Mouse (Mus musculus) layer of hippocampus, adult 9-10 months (tissue): ENCODE measurements around the gene Msrb1.

Experiments
- DNase-seq: peaks from one replicate; pipeline ENCODE4 v3.0.0; 2022; ENCODE audit warnings: low spot score

The Msrb1 gene

DNA sequence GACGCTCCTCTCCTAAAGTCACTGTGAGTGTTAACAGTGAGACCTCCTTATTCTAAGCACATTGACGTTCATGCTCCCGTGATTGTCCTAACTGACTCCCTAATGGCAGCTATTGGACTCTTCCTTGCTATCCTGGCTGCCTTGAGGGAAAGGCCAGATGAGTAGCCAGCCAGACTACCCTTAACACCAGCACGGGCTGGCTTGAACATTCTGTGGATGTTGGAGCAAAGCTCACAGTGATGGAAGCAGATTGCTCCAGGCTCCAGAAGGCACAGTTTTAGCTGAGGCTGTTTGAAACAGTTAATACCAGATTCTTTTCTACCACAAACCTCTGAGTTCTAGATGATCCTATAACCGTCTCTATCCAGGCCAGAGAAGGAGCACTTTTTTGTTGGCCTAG, 7.5 kb downstream of the Msrb1 start:
- no peak for DNase-seq

DNA sequence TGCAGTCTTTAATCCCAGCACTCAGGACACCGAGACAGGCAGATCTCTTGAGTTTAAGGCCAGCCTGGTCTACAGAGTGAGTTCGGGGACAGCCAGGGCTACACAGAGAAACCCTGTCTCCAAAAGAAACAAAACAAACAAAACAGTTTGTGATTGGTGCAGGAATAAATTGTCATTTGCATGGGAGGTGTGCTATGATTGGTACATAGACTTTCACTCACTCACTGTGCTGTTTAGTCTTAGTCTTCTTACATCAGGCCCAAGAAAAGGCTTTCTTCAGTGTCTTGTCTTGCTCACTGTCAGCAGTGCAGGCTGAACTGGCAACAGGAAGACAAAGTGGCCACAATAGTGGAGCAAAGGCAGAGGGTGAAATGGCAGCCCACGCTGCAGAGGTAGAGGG, 7.9 kb downstream of the Msrb1 start:
- DNase-seq = no peak

DNA sequence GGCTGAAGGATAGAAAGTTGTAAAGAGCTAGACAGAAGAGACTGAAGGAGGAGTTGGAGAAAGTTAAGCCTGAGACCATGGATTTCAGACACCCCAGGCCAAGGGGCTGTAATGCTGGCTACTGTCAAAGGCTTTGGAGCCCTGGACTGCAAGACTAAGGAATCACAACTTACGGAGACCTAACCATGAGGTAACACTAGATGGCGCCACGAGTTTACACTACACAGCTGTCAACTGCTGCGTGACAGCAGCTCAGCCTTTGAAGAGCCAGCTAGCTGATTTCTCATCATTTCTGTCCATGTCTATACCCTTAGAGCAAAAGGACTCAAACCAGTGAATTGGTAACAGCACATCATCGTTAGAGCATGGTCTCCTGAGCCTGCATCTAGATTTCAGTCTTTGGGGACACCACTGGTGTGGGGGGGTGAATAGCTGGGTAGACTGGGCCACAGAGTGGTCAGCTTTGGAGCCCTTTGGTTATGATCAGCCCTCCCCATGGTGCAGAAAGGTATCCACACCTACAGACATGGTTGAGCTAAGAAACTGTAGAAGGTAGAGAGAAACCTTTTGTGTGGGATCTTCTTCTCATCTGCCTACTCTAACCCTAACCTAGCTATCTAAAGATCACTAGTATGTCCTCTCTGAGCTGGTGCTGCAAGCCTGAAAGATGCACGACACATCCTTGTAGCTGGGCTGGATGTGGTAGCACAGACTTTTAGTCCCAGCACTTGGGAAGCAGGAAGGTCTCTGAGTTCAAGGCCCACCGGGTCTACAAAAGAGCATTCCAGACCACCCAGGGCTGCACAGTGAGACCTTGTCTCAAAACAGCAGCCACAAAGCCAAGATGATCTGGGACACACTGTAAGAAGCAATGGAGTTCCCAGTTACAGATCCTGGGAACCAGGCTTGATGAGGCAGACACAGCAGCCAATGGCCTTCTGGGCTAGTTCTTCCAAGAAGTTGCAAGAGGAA, 9.4 kb downstream of the Msrb1 start:
- DNase-seq = peak; percentile 78

DNA sequence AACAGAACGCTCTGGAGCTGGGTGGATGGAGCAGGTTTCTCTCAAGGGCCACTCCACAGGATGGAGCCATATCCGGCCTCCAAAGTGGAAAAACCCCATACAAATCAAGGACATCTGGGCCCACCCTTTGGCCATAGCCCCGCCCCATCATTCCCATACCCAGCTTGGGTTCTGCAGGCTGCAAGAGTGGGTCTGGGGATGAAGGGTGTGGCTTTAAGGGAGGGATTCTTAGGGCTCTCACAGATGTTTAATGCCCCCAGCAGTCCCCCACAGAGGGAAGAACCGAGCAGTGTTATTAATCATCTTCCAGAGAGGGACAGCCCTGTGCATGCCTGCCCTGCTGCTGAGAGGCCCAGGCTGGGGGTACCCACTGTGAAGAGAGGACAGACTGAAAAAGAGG, 10.5 kb downstream of the Msrb1 start:
- DNase-seq = no peak

DNA sequence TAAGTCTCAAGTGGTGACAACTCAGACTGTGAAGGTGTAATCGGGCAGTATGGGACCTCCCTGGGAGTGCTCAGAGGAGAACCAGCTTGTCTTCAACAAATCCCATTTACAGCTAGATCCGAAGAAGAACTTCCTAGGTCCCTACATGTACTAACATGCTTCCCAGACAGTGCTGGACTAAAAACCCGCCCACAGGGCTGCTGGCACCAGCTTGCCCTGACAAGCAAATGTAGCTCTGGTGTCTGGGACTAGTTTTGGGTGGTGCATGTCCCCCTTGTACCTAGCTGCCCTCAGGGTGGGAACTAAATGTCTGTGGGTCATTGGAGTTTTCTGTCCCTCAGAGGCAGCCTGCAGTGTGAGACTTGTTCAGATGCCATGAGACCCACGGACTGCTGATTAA, 15.1 kb downstream of the Msrb1 start:
- no peak for DNase-seq

DNA sequence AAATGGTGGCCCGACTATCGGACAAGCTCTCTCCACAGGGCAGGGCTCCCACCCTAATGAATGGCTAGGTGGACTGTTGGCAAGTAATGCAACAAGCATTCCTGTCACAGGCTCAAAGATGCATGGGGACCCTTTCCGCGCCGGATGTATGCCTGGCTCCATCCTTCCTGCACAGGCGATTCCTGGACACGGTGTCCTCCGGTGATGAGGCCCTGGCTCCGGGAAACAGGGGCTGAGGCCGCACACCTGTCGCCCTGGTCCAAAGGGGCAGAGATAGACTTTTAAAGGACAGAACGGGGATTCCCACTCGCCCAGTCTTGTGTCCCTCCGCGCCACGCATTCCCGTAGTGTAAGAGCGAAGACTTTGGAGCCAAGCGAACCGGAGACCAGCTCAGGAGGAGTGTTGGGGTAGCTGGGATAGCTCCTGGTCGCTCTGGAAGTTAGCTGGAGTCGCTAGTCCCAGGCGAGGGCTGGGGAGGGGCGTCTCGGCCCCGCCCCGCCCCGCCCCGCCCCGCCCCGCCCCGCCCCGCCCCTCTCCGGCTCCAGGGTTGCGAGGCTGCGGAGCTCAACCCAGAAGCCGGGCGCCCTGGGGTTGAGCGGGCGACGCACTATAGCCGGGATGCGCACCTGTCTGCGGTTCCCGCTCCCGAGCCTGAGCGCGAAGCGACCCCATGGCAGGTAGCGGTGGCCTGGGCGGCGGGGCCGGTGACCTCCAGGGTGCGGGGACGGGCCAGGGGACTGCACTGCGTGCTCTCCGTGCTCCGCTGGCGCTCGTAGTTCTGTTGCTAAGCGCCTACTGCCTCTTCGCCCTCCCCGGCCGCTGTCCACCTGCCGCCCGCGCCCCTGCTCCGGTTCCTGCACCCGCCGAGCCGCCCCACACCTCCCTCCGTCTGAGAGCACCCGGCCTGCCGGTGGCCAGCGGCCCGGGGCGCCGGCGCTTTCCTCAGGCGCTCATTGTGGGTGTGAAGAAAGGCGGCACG, 16.3 kb downstream of the Msrb1 start, which contains the start of gene Hs3st6:
Gene Hs3st6 (plus strand): TSS at position 574 of the 980 bp plus-strand sequence.
- no peak for DNase-seq

DNA sequence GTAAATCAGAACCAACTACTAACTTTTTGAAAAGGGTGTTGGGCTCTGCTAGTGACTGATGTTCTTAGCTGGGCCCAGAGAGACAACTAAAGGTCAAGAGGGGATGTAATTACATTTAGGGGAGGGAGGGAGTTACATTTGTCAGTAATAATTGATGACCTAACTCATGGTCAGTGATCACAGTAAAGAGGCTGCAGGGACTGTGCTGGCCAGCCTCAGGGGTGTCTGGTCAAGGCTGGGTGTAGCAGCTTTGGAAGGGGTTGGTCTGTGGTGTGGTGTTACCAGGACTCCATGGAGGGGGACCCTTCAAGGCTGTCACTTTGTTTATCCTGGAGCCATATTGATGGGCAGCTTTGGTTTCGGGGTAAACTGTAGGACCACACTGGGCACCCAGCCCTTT, 21.0 kb downstream of the Msrb1 start:
- DNase-seq = no peak

DNA sequence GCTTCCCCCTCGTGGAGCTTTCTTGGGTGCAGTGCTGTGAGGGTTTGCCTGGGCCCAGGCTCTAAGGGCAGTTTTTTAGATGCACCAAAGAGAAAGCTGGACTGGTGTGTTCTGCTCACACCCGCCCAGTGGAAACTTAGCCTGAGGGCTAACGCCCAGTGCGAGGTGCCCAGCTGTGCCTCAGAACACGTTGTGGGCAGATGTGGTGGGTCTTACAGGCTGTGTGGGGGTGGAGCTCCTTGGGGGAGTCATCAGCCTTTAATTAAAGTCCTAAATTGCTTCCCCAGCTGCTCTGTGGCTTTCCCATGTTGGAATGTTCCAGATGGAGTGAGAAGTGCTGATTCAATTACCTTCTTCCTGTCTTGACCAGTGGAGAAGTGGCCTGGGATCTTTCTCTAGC, 24.7 kb downstream of the Msrb1 start:
- DNase-seq = no peak

DNA sequence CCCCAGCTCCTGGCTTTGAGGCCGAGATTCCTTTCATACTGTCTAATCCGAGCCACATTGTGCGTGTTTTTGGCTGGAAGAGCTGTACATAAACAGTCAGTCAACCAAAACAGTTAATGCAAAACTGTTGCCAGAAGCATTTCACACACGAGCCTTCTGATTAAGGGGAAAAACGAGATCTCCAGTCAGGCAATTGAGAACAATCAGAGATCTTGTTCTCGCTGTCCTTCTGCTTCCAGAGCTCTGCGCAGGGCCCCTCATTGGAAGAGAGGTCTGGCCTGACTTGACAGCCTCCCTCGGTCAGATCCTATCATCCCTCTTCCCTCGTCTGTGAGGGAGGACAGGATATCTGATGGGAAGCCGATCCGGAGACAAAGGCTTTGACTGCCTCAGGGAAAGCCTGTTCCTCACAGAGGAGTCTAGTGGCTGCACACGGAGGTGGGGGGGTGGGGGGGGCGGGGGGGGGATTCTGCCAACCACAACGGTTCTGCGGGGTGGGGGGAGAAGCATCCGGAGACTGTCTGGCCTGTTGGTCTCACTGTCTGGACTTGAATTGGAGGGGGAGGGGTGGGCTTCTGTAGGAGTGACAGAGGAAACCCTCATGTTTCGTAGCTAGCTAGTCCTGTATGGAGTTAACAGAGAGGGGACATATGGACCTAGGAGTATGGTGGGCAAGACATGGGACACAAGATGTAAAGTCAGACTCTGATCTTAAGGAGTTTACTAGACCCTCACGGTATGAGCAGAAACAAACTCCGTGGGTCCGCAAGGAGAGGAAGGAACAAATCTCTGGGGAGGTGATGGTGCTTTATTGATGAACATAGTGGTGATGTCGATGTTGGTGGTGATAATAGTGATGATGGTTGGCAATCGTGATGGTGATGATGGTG, 28.8 kb downstream of the Msrb1 start:
- no peak for DNase-seq

DNA sequence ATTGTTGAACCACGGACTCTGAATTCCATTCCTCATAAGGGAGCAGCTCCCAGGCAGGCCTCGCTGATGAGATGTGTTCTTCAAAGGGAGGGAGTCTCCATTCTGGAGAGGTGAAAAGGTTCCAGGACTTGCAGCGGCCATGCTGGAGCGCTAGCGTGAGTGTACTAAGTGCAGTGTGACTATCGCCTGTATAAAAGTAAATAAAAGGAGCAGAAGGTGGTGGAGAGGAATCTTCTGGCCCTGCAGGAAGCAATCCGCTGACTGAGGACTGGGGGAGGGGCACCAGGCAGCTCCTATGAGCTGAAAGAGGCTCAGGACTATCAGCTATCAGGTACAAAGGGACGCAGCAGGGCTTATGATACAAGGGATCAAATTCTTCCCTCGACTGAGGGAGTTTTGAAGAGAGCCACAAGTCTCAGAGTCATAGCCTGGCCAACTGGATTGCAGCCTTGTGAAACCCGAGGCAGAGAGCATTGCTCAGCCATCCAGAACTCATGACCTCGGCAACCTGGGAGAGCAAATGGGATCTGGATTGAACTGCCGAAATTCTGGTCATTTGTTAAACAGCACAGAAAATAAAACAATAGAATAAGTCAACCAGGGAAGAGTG, 29.9 kb downstream of the Msrb1 start:
- no peak for DNase-seq

DNA sequence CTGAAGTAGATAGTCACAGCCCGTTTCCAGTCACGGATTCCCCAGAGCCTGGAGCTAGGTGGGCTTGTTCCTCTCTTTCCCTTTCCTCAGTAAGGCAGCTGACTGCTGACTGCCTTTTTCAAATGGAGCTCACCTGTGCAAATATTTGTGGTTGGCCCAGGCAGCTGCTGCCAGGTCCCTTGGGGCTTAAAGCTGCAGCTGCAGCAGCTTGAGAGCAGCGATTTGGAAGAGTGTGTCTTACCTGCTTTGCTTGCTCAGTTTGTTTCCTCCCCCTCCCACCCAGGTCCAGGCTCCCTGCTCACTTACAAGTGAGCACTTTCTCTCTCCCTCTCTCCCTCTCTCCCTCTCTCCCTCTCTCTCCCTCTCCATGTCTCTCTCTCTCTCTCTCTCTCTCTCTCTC, 32.7 kb downstream of the Msrb1 start:
- DNase-seq = no peak

DNA sequence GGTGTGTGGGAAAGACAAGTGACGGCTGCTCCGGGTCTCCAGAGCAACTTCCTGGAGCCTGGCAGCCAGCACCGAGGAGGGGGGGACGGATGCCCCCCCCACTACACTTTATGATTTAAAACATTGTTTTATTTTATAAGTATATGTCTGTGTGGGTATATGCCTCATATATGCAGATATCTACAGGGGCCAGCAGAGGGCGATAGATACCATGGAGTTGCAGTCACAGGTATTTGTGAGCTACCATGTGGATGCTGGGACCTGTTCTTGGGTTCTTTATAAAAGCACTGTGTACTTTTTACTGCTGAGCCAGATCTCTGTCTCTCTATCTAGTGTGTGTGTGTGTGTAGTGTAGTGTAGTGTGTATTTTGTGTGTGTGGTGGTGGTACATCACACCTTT, 36.8 kb downstream of the Msrb1 start:
- no peak for DNase-seq

DNA sequence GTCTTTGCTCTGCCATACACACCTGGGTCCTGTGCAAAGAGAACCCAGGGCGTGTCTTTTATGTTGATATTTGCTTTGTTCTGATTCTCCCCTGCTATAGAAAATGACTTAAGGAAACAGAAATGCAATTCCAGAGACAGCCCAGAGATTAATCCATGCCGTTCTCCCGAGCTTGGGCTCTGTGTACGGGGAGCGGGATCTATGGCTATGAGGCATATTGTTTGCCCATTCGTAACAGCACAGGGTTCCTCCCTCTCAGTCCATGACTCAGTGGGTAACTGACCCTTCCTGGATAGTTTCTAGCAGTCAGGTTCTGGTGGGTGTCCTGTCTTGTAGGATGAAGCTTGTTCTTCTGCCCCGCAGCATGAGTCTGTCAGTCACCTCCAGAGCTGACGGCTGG, 38.7 kb downstream of the Msrb1 start:
- DNase-seq = no peak

DNA sequence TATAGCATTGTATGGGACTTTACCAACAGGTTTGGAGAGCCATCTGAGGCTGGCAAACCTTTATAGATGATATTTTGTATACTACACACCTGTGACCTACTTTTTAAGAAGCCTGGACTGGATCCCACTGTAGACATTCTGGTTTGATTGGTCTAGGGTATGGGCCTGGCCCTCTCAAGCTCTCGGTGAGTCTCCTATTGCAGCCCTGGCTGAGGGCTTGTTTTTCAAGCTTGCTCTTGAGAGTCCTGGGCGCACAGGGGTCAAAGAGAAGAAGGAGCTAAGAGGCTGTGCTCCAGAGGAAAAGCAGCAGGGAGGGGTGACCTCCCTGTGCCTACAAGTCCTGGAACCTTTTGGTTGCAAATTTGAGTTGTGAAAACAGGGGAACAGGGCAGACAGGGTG, 40.6 kb downstream of the Msrb1 start:
- no peak for DNase-seq

DNA sequence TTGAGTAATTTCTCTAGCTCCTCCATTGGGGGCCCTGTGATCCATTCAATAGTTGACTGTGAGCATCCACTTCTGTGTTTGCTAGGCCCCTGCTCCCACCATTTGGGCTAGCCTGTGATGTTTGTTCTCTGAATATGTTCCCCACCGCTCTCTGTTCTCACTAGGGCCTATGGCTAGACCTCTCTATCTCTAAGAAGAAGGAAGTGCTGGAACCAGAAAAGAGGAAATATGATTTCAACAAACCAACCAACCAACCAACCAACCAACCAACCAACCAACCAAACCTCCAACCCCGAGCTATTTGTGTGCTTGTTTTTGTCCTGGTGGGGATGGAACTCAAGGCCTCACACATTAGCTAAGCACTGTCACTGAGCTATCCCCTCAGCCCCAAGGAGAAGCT, 44.4 kb downstream of the Msrb1 start:
- DNase-seq = no peak

DNA sequence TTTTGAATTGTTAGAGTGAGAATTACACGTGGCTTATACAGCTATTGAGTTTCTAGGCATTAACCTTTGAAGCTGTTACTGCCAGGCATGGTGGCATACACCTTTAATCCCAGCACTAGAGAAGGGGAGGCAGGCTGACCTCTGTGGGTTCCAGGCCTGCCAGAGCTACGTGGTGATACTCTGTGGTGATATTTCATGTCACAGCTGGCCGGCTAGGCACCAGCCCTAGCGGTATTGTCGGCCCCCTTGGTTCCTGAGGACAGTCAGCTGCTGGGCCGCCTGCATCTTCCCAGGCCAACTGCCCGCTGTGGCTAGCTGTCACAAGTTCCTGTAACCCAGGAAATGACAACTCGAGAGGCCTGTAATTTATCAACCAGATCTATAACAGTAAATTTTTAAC, 55.7 kb downstream of the Msrb1 start:
- DNase-seq = no peak
